Mouse (Mus musculus) lung, postnatal 0 days (tissue): Measurements from ENCODE around the gene Osgin1. TPM values are rescaled to one million over a fixed set of nuclear protein-coding genes. Genes with fewer than 3 reads are reported as not detected.

Source experiments
- ATAC-seq: fragments of 200-750 bp; cut with Nextera tagmentation; 2 replicates; pipeline ENCODE4 v1.8.0; 2017; ENCODE audit warnings: moderate library complexity
- DNase-seq: peaks from one replicate; pipeline ENCODE4 v3.0.0-alpha.2; 2016; ENCODE audit warnings: low spot score
- H3K27ac ChIP-seq: fragments of 300-500 bp; sonication (generic); 2 replicates; pipeline ENCODE4 v1.5.1; 2014; ENCODE audit warnings: antibody characterized with exemption, mild to moderate bottlenecking, low read length, mixed read lengths
- H3K27me3 ChIP-seq: fragments of 300-500 bp; sonication (generic); replicated peaks from 2 replicates; pipeline ENCODE4 v1.6.1; 2014; ENCODE audit warnings: low read length, mixed read lengths; ENCODE audit not compliant: insufficient read depth
- H3K36me3 ChIP-seq: fragments of 300-500 bp; sonication (generic); 2 replicates; pipeline ENCODE4 v1.6.1; 2014; ENCODE audit warnings: low read length, mixed read lengths; ENCODE audit not compliant: insufficient read depth
- H3K4me1 ChIP-seq: fragments of 300-500 bp; sonication (generic); 2 replicates; pipeline ENCODE4 v1.6.1; 2014; ENCODE audit warnings: antibody characterized with exemption, low read depth, low read length, mixed read lengths; ENCODE audit not compliant: insufficient read depth
- H3K4me2 ChIP-seq: fragments of 300-500 bp; sonication (generic); replicated peaks from 2 replicates; pipeline ENCODE4 v1.6.1; 2014; ENCODE audit warnings: low read depth, mild to moderate bottlenecking, low read length, moderate library complexity, mixed read lengths
- H3K4me3 ChIP-seq: fragments of 300-500 bp; sonication (generic); 2 replicates; pipeline ENCODE4 v1.5.1; 2014; ENCODE audit warnings: low read depth, low read length
- H3K9ac ChIP-seq: fragments of 300-500 bp; sonication (generic); replicated peaks from 2 replicates; pipeline ENCODE4 v1.6.1; 2014; ENCODE audit warnings: low read depth, mild to moderate bottlenecking
- H3K9me3 ChIP-seq: fragments of 300-500 bp; sonication (generic); 2 replicates; pipeline ENCODE4 v1.6.1; 2016; ENCODE audit warnings: low read length, mixed read lengths
- CTCF ChIP-seq: IDR thresholded peaks from 2 replicates; pipeline ENCODE4 v1.5.1; 2016; ENCODE audit warnings: antibody characterized with exemption, mild to moderate bottlenecking
- EP300 ChIP-seq: IDR thresholded peaks from 2 replicates; pipeline ENCODE4 v1.6.1; 2016; ENCODE audit warnings: antibody characterized with exemption, mild to moderate bottlenecking, control low read depth
- WGBS: fragments of 180-500 bp; shearing (Covaris S2); extraction: QIAGEN DNeasy Blood & Tissue Kit; methylation state at CpG from one replicate; pipeline ENCODE4 v1.1.7; 2014; 5-methylcytosine and 5-hydroxymethylcytosine counted together
- polyA plus RNA-seq: library from polyadenylated mRNA; unstranded; fragments of >200 nt; fragmentation: Nextera tagmentation; extraction: Ambion mirVana; gene quantifications from 2 replicates; pipeline ENCODE4 v1.2.1, GENCODE M21; 2015

Osgin1 gene
- polyA plus RNA-seq, 1 experiment from 2014 or later, result 9.7 TPM

DNA sequence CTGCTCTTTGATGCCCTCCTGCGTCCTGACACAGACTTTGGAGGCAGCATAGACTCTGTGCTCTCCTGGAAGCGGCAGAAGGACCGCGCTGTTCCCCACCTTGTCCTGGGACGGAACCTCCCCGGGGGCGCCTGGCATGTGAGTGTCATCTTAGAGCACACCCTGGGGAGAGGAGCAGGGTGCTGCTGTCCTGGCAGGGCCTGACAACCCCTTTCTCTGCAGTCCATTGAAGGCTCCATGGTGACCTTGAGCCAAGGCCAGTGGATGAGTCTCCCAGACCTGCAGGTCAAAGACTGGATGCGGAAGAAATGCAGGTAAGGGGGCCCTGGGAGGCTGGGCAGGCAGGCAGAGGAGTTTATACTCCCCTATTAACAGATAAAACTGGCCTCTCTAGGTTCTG is 9.0 kb downstream of the Osgin1 start:
- 94% methylated on average over 8 of the region's 8 CpGs for WGBS
- ATAC-seq (no peak), DNase-seq (no peak)
- Histone ChIP-seq H3K9ac (no peak overlapping the region), H3K9me3 (no peaks in the 10 kb centered on the region), H3K27ac (no peak overlapping the region), H3K4me3 (no peak overlapping the region), H3K4me2 (no peak overlapping the region), H3K36me3 (no peaks in the 10 kb centered on the region), H3K4me1 (peaks cover 9% of the 10 kb centered on the region; the same call in 1 of the 2 replicates), H3K27me3 (peaks cover 10% of the 10 kb centered on the region; the same call in 1 of the 2 replicates)
- no peak for TF ChIP-seq CTCF
- no peak for TF ChIP-seq EP300

DNA sequence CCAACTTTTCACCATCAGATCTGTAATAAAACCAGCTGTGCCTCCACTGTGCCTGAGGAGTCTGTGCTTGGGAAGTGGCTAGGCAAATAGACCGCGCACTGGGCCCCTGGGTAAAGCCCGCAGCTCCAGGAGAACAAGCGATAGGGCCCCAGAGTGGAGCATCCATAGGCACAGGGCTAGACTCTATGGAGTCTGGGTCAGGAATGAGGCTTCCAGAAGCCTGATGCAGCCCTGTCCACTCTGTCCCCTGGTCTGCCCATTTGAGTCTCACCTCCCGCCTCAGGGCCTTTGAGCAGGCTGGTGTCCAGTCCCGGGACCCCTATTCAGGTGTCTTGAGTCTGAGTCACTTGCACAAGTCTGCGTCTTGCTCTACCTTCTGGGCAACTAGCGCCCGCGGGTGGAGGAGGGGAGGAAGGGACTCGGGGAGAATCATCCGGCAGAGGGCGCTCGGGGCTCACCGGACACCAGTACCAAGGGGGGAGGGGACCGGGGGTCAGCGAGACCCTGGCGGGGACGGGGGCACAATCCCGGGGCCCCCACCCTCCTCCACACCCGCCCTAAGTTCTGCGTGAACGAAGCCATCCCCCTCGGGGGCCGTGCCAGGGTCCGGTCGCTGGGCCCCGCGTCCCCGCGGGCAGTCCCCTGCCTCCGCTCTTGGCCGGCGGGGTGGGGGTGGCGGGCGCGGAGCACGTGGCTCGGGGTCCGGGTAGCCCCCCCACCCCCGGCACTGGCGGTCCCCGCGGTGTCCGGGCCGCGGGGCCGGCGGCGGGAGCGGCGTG is 12.5 kb downstream of the Osgin1 start, which contains the start of gene Necab2:
TSS of gene Necab2 (plus strand) at position 509 of the 779 bp plus-strand sequence.
- Histone ChIP-seq H3K36me3 (no peaks in the 10 kb centered on the region), H3K27me3 (peaks cover 19% of the 10 kb centered on the region; the same call in 1 of the 2 replicates), H3K4me3 (peak within 1 kb of the TSS; percentile 50), H3K27ac (no peak within 1 kb of the TSS), H3K4me2 (peak within 1 kb of the TSS; percentile 100), H3K4me1 (peaks cover 5% of the 10 kb centered on the region; the same call in 1 of the 2 replicates), H3K9me3 (no peaks in the 10 kb centered on the region), H3K9ac (no peak within 1 kb of the TSS)
- peak; percentile 60 for ATAC-seq
- TF ChIP-seq EP300, result no peak
- TF ChIP-seq CTCF, result peak; percentile 84
- 5% methylated on average over 29 of the region's 52 CpGs for WGBS
- DNase-seq, result peak; percentile 66

DNA sequence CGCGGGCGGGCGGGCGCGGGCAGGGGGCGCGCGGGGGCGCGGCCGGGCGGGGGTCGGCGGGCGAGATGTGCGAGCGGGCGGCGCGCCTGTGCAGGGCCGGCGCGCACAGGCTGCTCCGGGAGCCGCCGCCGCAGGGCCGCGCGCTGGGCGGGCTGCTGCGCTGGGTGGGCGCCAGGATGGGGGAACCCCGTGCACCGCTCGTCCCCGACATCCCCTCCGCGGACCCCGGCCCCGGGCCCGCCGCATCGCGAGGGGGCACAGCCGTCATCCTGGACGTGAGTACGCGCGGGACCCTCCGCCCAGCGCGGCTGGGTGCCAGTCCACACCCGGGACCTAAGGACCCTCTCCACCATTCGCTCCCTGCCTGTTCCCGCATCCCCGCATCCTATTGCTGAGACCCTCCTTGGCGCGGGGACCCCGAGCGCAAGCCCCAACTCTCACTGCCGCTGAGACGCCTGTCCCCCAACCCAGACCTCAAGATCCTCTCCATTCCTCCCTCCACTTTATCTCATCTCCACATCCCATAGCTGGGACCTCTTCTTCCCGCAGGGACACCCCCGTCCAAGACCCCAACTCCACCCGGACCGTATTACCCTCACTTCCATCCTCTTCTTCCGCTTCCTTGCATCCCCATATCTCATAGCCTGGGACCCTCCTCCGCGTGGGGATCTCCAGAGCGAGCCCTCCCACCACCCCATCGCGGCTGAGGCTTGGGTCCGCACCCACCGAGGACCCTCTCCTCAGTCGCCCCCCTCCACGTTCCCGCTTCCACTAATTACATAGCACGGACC is 13.3 kb downstream of the Osgin1 start:
- 2% methylated on average over 41 of the region's 80 CpGs for WGBS
- Histone ChIP-seq H3K4me2 (peak overlapping the region; percentile 100), H3K36me3 (no peaks in the 10 kb centered on the region), H3K9ac (no peak overlapping the region), H3K27me3 (peaks cover 19% of the 10 kb centered on the region; the same call in 1 of the 2 replicates), H3K9me3 (no peaks in the 10 kb centered on the region), H3K4me1 (peaks cover 5% of the 10 kb centered on the region; the same call in 1 of the 2 replicates), H3K4me3 (peak overlapping the region; percentile 50), H3K27ac (no peak overlapping the region)
- no peak for TF ChIP-seq CTCF
- TF ChIP-seq EP300, result no peak
- DNase-seq (no peak), ATAC-seq (peak; percentile 29; the same call in 1 of the 2 replicates)

DNA sequence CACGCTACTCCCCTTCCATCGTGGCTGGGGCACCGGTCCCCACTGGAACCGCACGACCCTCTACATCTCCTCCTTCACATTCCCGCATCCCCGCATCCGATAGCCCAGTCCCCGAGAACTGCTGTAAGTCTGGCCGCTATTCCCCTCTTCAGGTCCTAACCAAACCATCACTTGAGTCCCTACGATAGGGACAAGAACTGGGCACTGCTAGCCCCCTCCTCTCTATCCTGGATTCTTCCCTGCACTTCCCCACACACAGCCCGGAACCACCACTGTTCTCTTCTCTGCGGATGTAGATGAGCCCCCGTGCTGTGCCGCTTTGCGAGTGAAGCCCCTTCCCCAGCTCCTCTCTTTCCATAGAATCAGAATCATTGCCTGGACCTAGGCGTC is 13.9 kb downstream of the Osgin1 start:
- H3K4me3 ChIP-seq, result no peak overlapping the region
- H3K4me2 ChIP-seq, result no peak overlapping the region
- H3K9ac ChIP-seq, result no peak overlapping the region
- ATAC-seq, result no peak
- peaks cover 5% of the 10 kb centered on the region; the same call in 1 of the 2 replicates for H3K4me1 ChIP-seq
- peaks cover 19% of the 10 kb centered on the region; the same call in 1 of the 2 replicates for H3K27me3 ChIP-seq
- 4% methylated on average over 16 of the region's 17 CpGs for WGBS
- no peak for DNase-seq
- H3K27ac ChIP-seq, result no peak overlapping the region
- no peaks in the 10 kb centered on the region for H3K36me3 ChIP-seq
- no peaks in the 10 kb centered on the region for H3K9me3 ChIP-seq
- no peak for TF ChIP-seq CTCF
- TF ChIP-seq EP300, result no peak

DNA sequence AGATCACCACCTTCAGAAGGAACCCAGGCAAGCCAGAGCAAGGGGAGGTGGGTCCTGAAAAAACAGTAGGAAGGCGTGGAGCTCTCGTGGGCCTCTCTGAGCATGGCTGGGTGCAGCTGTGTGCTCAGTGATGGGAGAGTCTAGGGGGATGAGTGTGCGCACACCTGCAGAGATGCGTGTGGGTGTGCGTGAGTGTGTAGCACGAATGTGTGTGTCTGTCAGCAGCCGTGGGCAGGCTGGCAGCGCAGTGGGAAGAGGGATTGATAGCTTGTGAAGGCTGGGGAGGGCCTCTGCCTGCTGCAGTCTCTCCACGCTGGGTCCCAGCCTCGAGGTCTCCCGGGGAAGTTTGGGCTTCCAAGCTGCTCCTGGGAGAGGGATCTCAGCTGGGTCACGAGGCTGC is 15.7 kb downstream of the Osgin1 start:
- H3K9ac ChIP-seq, result no peak overlapping the region
- H3K36me3 ChIP-seq, result no peaks in the 10 kb centered on the region
- WGBS, result 70% methylated on average over 12 of the region's 12 CpGs
- no peak for ATAC-seq
- no peak for DNase-seq
- H3K27me3 ChIP-seq, result peaks cover 19% of the 10 kb centered on the region; the same call in 1 of the 2 replicates
- TF ChIP-seq CTCF (no peak), EP300 (no peak)
- no peaks in the 10 kb centered on the region for H3K9me3 ChIP-seq
- no peak overlapping the region for H3K4me3 ChIP-seq
- no peak overlapping the region for H3K27ac ChIP-seq
- no peak overlapping the region for H3K4me2 ChIP-seq
- H3K4me1 ChIP-seq, result peaks cover 5% of the 10 kb centered on the region; the same call in 1 of the 2 replicates

DNA sequence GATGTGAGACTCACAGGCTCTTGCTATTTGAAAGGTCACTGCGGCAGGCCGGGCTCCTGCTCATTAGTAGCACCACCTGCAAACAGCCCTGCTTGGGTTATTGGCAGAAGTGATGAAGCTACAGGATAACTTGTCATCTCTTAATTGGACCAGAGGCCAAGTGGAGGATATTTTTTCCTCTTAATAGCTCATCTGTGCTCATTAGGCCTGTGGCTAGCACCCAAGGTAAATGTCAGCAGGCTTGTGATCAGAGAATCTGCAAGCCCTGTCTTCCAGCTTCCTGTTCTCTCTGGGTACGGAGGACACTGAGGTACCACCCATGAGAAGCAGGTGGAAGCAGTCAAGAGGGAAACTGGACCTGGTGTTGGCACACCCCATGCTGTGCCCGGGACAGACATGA is 17.2 kb downstream of the Osgin1 start:
- Histone ChIP-seq H3K9ac (no peak overlapping the region), H3K4me1 (peaks cover 3% of the 10 kb centered on the region; the same call in 1 of the 2 replicates), H3K4me3 (no peak overlapping the region), H3K27ac (no peak overlapping the region), H3K4me2 (no peak overlapping the region), H3K9me3 (no peaks in the 10 kb centered on the region), H3K36me3 (no peaks in the 10 kb centered on the region), H3K27me3 (peaks cover 19% of the 10 kb centered on the region; the same call in 1 of the 2 replicates)
- ATAC-seq (no peak), DNase-seq (no peak)
- 90% methylated on average over 4 of the region's 4 CpGs for whole genome bisulfite sequencing
- TF ChIP-seq EP300 (no peak), CTCF (no peak)
